27 mouse cellular contexts compared by ENCODE assay signal in genomic region chr9:51315402-51316063, GRCm38 (mm10). TPM values are rescaled to one million over a fixed set of nuclear protein-coding genes. Genes with fewer than 3 reads are reported as not detected.
DNase-seq lines count a peak whose midpoint lies in the region; ATAC-seq and TF ChIP-seq lines count a peak whose summit lies in the region.
"Had no signal": no experiment of that assay in that cellular context is flagged by ENCODE, and none has a peak within 500 bp of the region (broad histone marks: within the 10 kb centered on the region; RNA-seq: fewer than 3 reads in every experiment).

No protein-coding gene starts in this region.

- no peaks in the 10 kb centered on the region for H3K27me3 ChIP-seq in stomach, embryonic 16.5 days (ENCODE audit: control insufficient read depth, insufficient read depth, low read length)
- no peaks in the 10 kb centered on the region for H3K27me3 ChIP-seq in stomach, postnatal 0 days (ENCODE audit: control insufficient read depth, insufficient read depth, low read length)
- no peaks in the 10 kb centered on the region for H3K27me3 ChIP-seq in liver, embryonic 13.5 days
- no peaks in the 10 kb centered on the region for H3K27me3 ChIP-seq in small intestine, adult 2 months (ENCODE audit: control insufficient read depth, insufficient read depth, low read length)
- H3K27me3 ChIP-seq in heart, embryonic 10.5 days (ENCODE audit: insufficient read depth, poor library complexity, severe bottlenecking), result no peaks in the 10 kb centered on the region
- H3K27me3 ChIP-seq in kidney, embryonic 16.5 days (ENCODE audit: insufficient read depth, low read length), result no peaks in the 10 kb centered on the region
- H3K27me3 ChIP-seq: forebrain, embryonic 13.5 days; hindbrain, embryonic 13.5 days; kidney, embryonic 15.5 days; midbrain, embryonic 12.5 days; Patski had no signal

- H3K27ac ChIP-seq in stomach, embryonic 16.5 days (ENCODE audit: low read length), result no peak overlapping the region
- H3K27ac ChIP-seq in stomach, postnatal 0 days (replicated peaks), result no peak overlapping the region
- H3K27ac ChIP-seq in liver, embryonic 13.5 days, result peak overlapping the region; percentile 60; the same call in 1 of the 2 replicates
- peak overlapping the region; percentile 93 for H3K27ac ChIP-seq in small intestine, adult 2 months (ENCODE audit: insufficient read depth, low read depth, low read length)
- H3K27ac ChIP-seq in heart, embryonic 10.5 days, result no peak overlapping the region
- no peak overlapping the region for H3K27ac ChIP-seq in kidney, embryonic 16.5 days (ENCODE audit: low read length)
- H3K27ac ChIP-seq: forebrain, embryonic 13.5 days; hindbrain, embryonic 13.5 days; kidney, embryonic 15.5 days; midbrain, embryonic 12.5 days had no signal

- H3K4me1 ChIP-seq in stomach, embryonic 16.5 days (ENCODE audit: control insufficient read depth, insufficient read depth, low read length), result peaks cover 3% of the 10 kb centered on the region
- H3K4me1 ChIP-seq in stomach, postnatal 0 days (replicated peaks; ENCODE audit: control insufficient read depth, insufficient read depth), result no peaks in the 10 kb centered on the region
- peaks cover 23% of the 10 kb centered on the region for H3K4me1 ChIP-seq in liver, embryonic 13.5 days (replicated peaks)
- peaks cover 34% of the 10 kb centered on the region; the same call in 1 of the 2 replicates for H3K4me1 ChIP-seq in small intestine, adult 2 months (ENCODE audit: control insufficient read depth, insufficient read depth, insufficient read length, low read length)
- no peaks in the 10 kb centered on the region for H3K4me1 ChIP-seq in heart, embryonic 10.5 days
- 0 out of 2 replicates have a peak, but pooled peaks cover 3% of the 10 kb centered on the region for H3K4me1 ChIP-seq in kidney, embryonic 16.5 days (ENCODE audit: insufficient read depth, low read length)
- H3K4me1 ChIP-seq: hindbrain, embryonic 13.5 days; midbrain, embryonic 12.5 days had no signal

- TF ChIP-seq CTCF in stomach, postnatal 0 days (IDR thresholded peaks at IDR 0.05; ENCODE audit: low read depth), result no peak
- no peak for TF ChIP-seq CTCF in small intestine, adult 2 months (IDR thresholded peaks at IDR 0.05; ENCODE audit: extremely low read depth, insufficient read length, insufficient replicate concordance, low read depth, low read length)

- H3K4me3 ChIP-seq in stomach, embryonic 16.5 days (replicated peaks; ENCODE audit: low read length), result no peak overlapping the region
- H3K4me3 ChIP-seq in stomach, postnatal 0 days (ENCODE audit: low read depth, low read length), result no peak overlapping the region
- H3K4me3 ChIP-seq in liver, embryonic 13.5 days (replicated peaks), result no peak overlapping the region
- H3K4me3 ChIP-seq in small intestine, adult 2 months (ENCODE audit: low read depth, low read length), result peak overlapping the region; percentile 11
- no peak overlapping the region for H3K4me3 ChIP-seq in heart, embryonic 10.5 days
- H3K4me3 ChIP-seq in kidney, embryonic 16.5 days (ENCODE audit: low read length), result no peak overlapping the region
- H3K4me3 ChIP-seq: erythroblast, embryonic 14.5 days; forebrain, embryonic 13.5 days; hindbrain, embryonic 13.5 days; kidney, embryonic 15.5 days; midbrain, embryonic 12.5 days had no signal

- no peak for TF ChIP-seq EP300 in stomach, postnatal 0 days (optimal IDR thresholded peaks at IDR 0.05)

- no peaks in the 10 kb centered on the region for H3K36me3 ChIP-seq in stomach, embryonic 16.5 days (ENCODE audit: control insufficient read depth, insufficient read depth, low read length)
- no peaks in the 10 kb centered on the region for H3K36me3 ChIP-seq in stomach, postnatal 0 days (ENCODE audit: control insufficient read depth, insufficient read depth, low read length)
- H3K36me3 ChIP-seq in liver, embryonic 13.5 days, result no peaks in the 10 kb centered on the region
- H3K36me3 ChIP-seq in small intestine, adult 2 months (ENCODE audit: control insufficient read depth, insufficient read depth, low read length), result no peaks in the 10 kb centered on the region
- no peaks in the 10 kb centered on the region for H3K36me3 ChIP-seq in heart, embryonic 10.5 days
- no peaks in the 10 kb centered on the region for H3K36me3 ChIP-seq in kidney, embryonic 16.5 days (ENCODE audit: insufficient read depth, low read length)
- H3K36me3 ChIP-seq: hindbrain, embryonic 13.5 days; kidney, embryonic 15.5 days; midbrain, embryonic 12.5 days had no signal

- TF ChIP-seq POLR2A in small intestine, adult 2 months (IDR thresholded peaks at IDR 0.05; ENCODE audit: low read depth, low read length), result peak; percentile 23; the same call in 1 of the 2 replicates

- H3K9me3 ChIP-seq in stomach, embryonic 16.5 days (replicated peaks; ENCODE audit: control insufficient read depth, low read length), result no peaks in the 10 kb centered on the region
- H3K9me3 ChIP-seq in stomach, postnatal 0 days (ENCODE audit: control insufficient read depth, low read length), result no peaks in the 10 kb centered on the region
- H3K9me3 ChIP-seq in liver, embryonic 13.5 days (replicated peaks), result no peaks in the 10 kb centered on the region
- H3K9me3 ChIP-seq in heart, embryonic 10.5 days, result no peaks in the 10 kb centered on the region
- H3K9me3 ChIP-seq in kidney, embryonic 16.5 days (ENCODE audit: low read length), result no peaks in the 10 kb centered on the region
- H3K9me3 ChIP-seq: forebrain, embryonic 13.5 days; hindbrain, embryonic 13.5 days; kidney, embryonic 15.5 days; midbrain, embryonic 12.5 days had no signal

- no peak for DNase-seq in stomach, postnatal 0 days (ENCODE audit: low spot score)
- no peak for DNase-seq in liver, embryonic 13.5 days
- no peak for DNase-seq in kidney, adult 18-20 months
- DNase-seq in heart, embryonic 10.5 days (ENCODE audit: low spot score), result no peak
- DNase-seq: adrenal gland, postnatal 10 days; B cell, adult 2 months; cerebellum, adult 18-20 months; cerebellum, postnatal 25 days; gastrocnemius, postnatal 36 days; lung, postnatal 14 days; retina, postnatal 1 day; thymus, postnatal 14 days had no signal

- H3K9ac ChIP-seq in stomach, embryonic 16.5 days (ENCODE audit: low read length), result no peak overlapping the region
- no peak overlapping the region for H3K9ac ChIP-seq in stomach, postnatal 0 days (ENCODE audit: low read length)
- no peak overlapping the region for H3K9ac ChIP-seq in liver, embryonic 13.5 days
- H3K9ac ChIP-seq in kidney, embryonic 16.5 days (replicated peaks; ENCODE audit: low read length), result no peak overlapping the region
- H3K9ac ChIP-seq: forebrain, embryonic 13.5 days; hindbrain, embryonic 13.5 days; kidney, embryonic 15.5 days; midbrain, embryonic 12.5 days had no signal

- H3K4me2 ChIP-seq in stomach, embryonic 16.5 days (ENCODE audit: low read depth, low read length), result no peak overlapping the region
- no peak overlapping the region for H3K4me2 ChIP-seq in stomach, postnatal 0 days (replicated peaks; ENCODE audit: low read depth)
- peak overlapping the region; percentile 25 for H3K4me2 ChIP-seq in liver, embryonic 13.5 days
- no peak overlapping the region for H3K4me2 ChIP-seq in kidney, embryonic 16.5 days (replicated peaks; ENCODE audit: low read depth, low read length)
- H3K4me2 ChIP-seq: forebrain, embryonic 13.5 days; hindbrain, embryonic 13.5 days; kidney, embryonic 15.5 days; midbrain, embryonic 12.5 days had no signal

- peak; percentile 26; the same call in 1 of the 2 replicates for ATAC-seq in stomach, embryonic 16.5 days (ENCODE audit: insufficient read depth, low FRiP score)
- no peak; the same call in 1 of the 2 replicates for ATAC-seq in stomach, postnatal 0 days (ENCODE audit: low FRiP score, low TSS enrichment)
- ATAC-seq in granulocyte monocyte progenitor cell, adult 5-6 weeks (replicated peaks; ENCODE audit: poor library complexity, severe bottlenecking), result peak; percentile 25; the same call in 1 of the 2 replicates
- ATAC-seq in liver, embryonic 13.5 days (ENCODE audit: low read depth), result peak; percentile 81
- no peak for ATAC-seq in kidney, embryonic 16.5 days (ENCODE audit: low FRiP score, low TSS enrichment)
- ATAC-seq: forebrain, embryonic 13.5 days; inflammation-experienced regulatory T-cells, adult 6 months; Patski had no signal

- 46% methylated on average over 6 of the region's 6 CpGs for WGBS in stomach, embryonic 16.5 days
- 42% methylated on average over 6 of the region's 6 CpGs for WGBS in stomach, postnatal 0 days
- WGBS in liver, embryonic 13.5 days (ENCODE audit: insufficient replicate concordance), result 13% methylated on average over 6 of the region's 6 CpGs
- 11% methylated on average over 6 of the region's 6 CpGs for WGBS in small intestine, adult 2 months
- 39% methylated on average over 6 of the region's 6 CpGs for WGBS in heart, embryonic 10.5 days
- 70% methylated on average over 6 of the region's 6 CpGs for WGBS in kidney, embryonic 16.5 days

RNA-seq across cellular contexts. Expression of gene 1810046K07Rik, which starts 13.2 kb away (rescaled TPM):
- polyA plus RNA-seq in stomach, embryonic 16.5 days (2015; fragmentation: Nextera tagmentation; extraction: Ambion mirVana), result 0.87 and 0.94 TPM in 2 replicates
- polyA plus RNA-seq in stomach, postnatal 0 days (2015; fragmentation: Nextera tagmentation; extraction: Ambion mirVana), result 0.23 and 0.27 TPM in 2 replicates
- total RNA-seq in granulocyte monocyte progenitor cell, adult 5-6 weeks (2014; fragmentation: Nextera tagmentation), result not detected in 2 replicates
- total RNA-seq in granulocyte monocyte progenitor cell, adult 5-6 weeks (2017), result not detected in 2 replicates
- not detected in 2 replicates for polyA plus RNA-seq in liver, embryonic 13.5 days (2015; fragmentation: Nextera tagmentation; extraction: Ambion mirVana)
- polyA plus RNA-seq in small intestine, adult 2 months (2012; rRNA removed), result 7.2 and 50.7 TPM in 2 replicates
- not detected in 2 replicates for polyA plus RNA-seq in heart, embryonic 10.5 days (2016; fragmentation: Nextera tagmentation; extraction: Ambion mirVana)
- polyA plus RNA-seq in kidney, embryonic 16.5 days (2015; fragmentation: Nextera tagmentation; extraction: Ambion mirVana), result not detected in 2 replicates
- total RNA-seq: gastrocnemius, postnatal 36 days; layer of hippocampus, postnatal 14 days; monocyte, adult 5-6 weeks had no signal
- polyA plus RNA-seq: forebrain, embryonic 13.5 days; heart, postnatal 0 days; hindbrain, embryonic 13.5 days; kidney, embryonic 15.5 days; midbrain, embryonic 12.5 days; neural tube, embryonic 11.5 days; Patski had no signal

RNA-seq across cellular contexts. Expression of gene Colca2, which starts 37.2 kb away (rescaled TPM):
- 8.7 and 9.3 TPM in 2 replicates for polyA plus RNA-seq in stomach, embryonic 16.5 days (2015; fragmentation: Nextera tagmentation; extraction: Ambion mirVana)
- polyA plus RNA-seq in stomach, postnatal 0 days (2015; fragmentation: Nextera tagmentation; extraction: Ambion mirVana), result 11.1 and 11.2 TPM in 2 replicates
- 1.1 TPM in 1 of 2 replicates, not detected in the other for total RNA-seq in granulocyte monocyte progenitor cell, adult 5-6 weeks (2014; fragmentation: Nextera tagmentation)
- not detected in 2 replicates for total RNA-seq in granulocyte monocyte progenitor cell, adult 5-6 weeks (2017)
- polyA plus RNA-seq in liver, embryonic 13.5 days (2015; fragmentation: Nextera tagmentation; extraction: Ambion mirVana), result 0.12 and 0.32 TPM in 2 replicates
- 3.1 and 6.0 TPM in 2 replicates for polyA plus RNA-seq in small intestine, adult 2 months (2012; rRNA removed)
- polyA plus RNA-seq in heart, embryonic 10.5 days (2016; fragmentation: Nextera tagmentation; extraction: Ambion mirVana), result 3.7 and 4.1 TPM in 2 replicates
- 4.4 and 4.6 TPM in 2 replicates for polyA plus RNA-seq in kidney, embryonic 16.5 days (2015; fragmentation: Nextera tagmentation; extraction: Ambion mirVana)
- total RNA-seq: monocyte, adult 5-6 weeks had no signal
- polyA plus RNA-seq: erythroblast, embryonic 14.5 days had no signal

Comparison
In these comparisons a context has a peak if more than half of its experiments do, and no peak if none do; other contexts are left out.
1. ATAC-seq: peak in stomach, embryonic 16.5 days (single experiment), granulocyte monocyte progenitor cell, adult 5-6 weeks (single experiment) and liver, embryonic 13.5 days (single experiment); none in stomach, postnatal 0 days (single experiment) and kidney, embryonic 16.5 days (single experiment).
2. H3K27ac ChIP-seq: peak in liver, embryonic 13.5 days (single experiment) and small intestine, adult 2 months (single experiment); none in stomach, embryonic 16.5 days (single experiment), stomach, postnatal 0 days (single experiment), heart, embryonic 10.5 days (single experiment) and kidney, embryonic 16.5 days (single experiment).